Mouse (Mus musculus) heart, embryonic 14.5 days (tissue): ENCODE measurements around the gene Ccdc88c. TPM values are rescaled to one million over a fixed set of nuclear protein-coding genes. Genes with fewer than 3 reads are reported as not detected.
A peak's percentile ranks its signal among the peaks of the same experiment; 100 is the strongest.

Experiments used
- ATAC-seq: fragments of 200-750 bp; cut with Nextera tagmentation; 2 replicates; pipeline ENCODE4 v1.8.0; 2017; ENCODE audit warnings: low read depth, moderate TSS enrichment; ENCODE audit not compliant: insufficient number of reproducible peaks, insufficient read depth, low FRiP score
- H3K27ac ChIP-seq, 2 experiments: fragments of 200-500 bp in 1 of 2; fragments of 300-500 bp in 1 of 2; sonication (generic) in 1 of 2; replicated peaks in 1 of 2; 2 replicates each; pipeline ENCODE4 v1.5.1; 2012 to 2014; ENCODE audit warnings: low read depth in 2 of 2, low read length in 2 of 2, control low read depth in 1 of 2, mild to moderate bottlenecking in 1 of 2, mixed read lengths in 1 of 2; ENCODE audit not compliant: control insufficient read depth in 1 of 2, insufficient read depth in 1 of 2
- H3K27me3 ChIP-seq: fragments of 300-500 bp; sonication (generic); 2 replicates; pipeline ENCODE4 v1.6.1; 2014; ENCODE audit warnings: mild to moderate bottlenecking, low read length, control low read depth; ENCODE audit not compliant: control insufficient read depth, insufficient read depth
- H3K36me3 ChIP-seq: fragments of 300-500 bp; sonication (generic); 2 replicates; pipeline ENCODE4 v1.6.1; 2014; ENCODE audit warnings: mild to moderate bottlenecking, control low read depth, low read length, mixed read lengths; ENCODE audit not compliant: control insufficient read depth, insufficient read depth
- H3K4me1 ChIP-seq, 2 experiments: fragments of 200-500 bp in 1 of 2; fragments of 300-500 bp in 1 of 2; sonication (generic) in 1 of 2; 2 replicates each; pipeline ENCODE4 v1.6.1; 2012 to 2014; ENCODE audit warnings: low read length in 2 of 2, control low read depth in 1 of 2, mixed read lengths in 1 of 2; ENCODE audit not compliant: control insufficient read depth in 2 of 2, insufficient read depth in 2 of 2
- H3K4me2 ChIP-seq: fragments of 300-500 bp; sonication (generic); 2 replicates; pipeline ENCODE4 v1.6.1; 2014; ENCODE audit warnings: mild to moderate bottlenecking, low read length
- H3K4me3 ChIP-seq, 2 experiments: fragments of 200-500 bp in 1 of 2; fragments of 300-500 bp in 1 of 2; sonication (generic) in 1 of 2; 2 replicates each; pipeline ENCODE4 v1.5.1; 2012 to 2014; ENCODE audit warnings: low read length in 2 of 2, mild to moderate bottlenecking in 2 of 2, control low read depth in 1 of 2, low read depth in 1 of 2, moderate library complexity in 1 of 2; ENCODE audit not compliant: control insufficient read depth in 1 of 2, insufficient read depth in 1 of 2
- H3K9ac ChIP-seq: fragments of 300-500 bp; sonication (generic); 2 replicates; pipeline ENCODE4 v1.6.1; 2014; ENCODE audit warnings: mild to moderate bottlenecking, low read length
- H3K9me3 ChIP-seq: fragments of 300-500 bp; sonication (generic); 2 replicates; pipeline ENCODE4 v1.6.1; 2016; ENCODE audit warnings: low read length, control low read depth; ENCODE audit not compliant: control insufficient read depth
- WGBS: fragments of 180-500 bp; shearing (Covaris S2); extraction: QIAGEN DNeasy Blood & Tissue Kit; methylation state at CpG from one replicate; pipeline ENCODE4 v1.1.7; 2014; 5-methylcytosine and 5-hydroxymethylcytosine counted together
- polyA plus RNA-seq: library from polyadenylated mRNA; unstranded; fragments of >200 nt; fragmentation: Nextera tagmentation; extraction: Ambion mirVana; gene quantifications from 2 replicates; pipeline ENCODE4 v1.2.1, GENCODE M21; 2014

Gene Ccdc88c
- polyA plus RNA-seq, 1 experiment from 2014 or later, result 2.7 TPM

DNA sequence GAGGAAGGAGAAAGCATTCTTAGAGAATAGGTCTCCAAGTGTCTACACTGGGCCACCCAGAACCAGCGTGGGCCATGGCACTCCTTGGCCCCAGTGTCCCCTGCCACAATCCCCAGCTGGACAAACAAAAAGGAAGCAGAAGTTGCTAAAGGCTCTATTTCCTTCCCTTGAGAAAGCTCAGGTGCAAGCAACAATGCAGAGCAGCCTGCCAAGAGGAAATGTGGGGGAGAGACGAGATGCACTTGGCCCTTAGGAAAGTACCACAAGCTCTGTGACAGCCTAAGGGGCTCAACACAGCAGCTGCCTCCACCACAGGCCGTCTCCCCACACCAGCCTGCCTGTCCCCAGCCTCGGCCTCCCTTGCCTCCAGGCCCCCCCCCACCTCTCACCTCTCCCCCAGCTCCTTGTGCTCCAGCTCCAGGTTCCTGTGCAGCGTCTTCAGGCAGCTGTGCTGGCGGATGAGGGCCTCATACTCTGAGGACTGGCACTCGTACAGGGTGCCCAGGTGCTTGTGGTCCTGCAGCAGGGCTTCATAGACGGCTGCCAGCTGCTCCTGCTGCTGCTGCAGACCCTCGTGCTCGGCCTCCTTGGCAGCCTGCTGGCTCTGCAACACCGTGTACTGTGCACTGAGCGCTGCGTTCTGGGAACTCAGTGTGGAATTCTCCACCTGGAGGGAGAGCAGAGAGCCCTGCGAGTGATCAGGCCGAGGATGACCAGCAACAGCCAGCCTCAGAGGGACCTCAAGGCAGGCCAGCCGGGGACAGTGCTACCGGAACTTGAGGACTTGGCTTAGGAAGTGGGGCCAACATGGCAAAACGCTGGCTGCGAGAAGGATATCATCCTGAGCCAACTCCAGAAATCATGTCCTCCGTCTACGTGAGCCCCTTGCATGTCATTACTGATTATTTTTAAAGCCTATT, 91.2 kb downstream of the Ccdc88c start:
- peak; percentile 17; the same call in 1 of the 2 replicates for ATAC-seq
- Histone ChIP-seq H3K27ac (peak overlapping the region in 1 of 2 experiments; percentile 62; a peak in 1 of 4 replicates), H3K4me1 (peaks cover 0 to 12% of the 10 kb centered on the region in 2 experiments; a peak in 2 of 4 replicates)

DNA sequence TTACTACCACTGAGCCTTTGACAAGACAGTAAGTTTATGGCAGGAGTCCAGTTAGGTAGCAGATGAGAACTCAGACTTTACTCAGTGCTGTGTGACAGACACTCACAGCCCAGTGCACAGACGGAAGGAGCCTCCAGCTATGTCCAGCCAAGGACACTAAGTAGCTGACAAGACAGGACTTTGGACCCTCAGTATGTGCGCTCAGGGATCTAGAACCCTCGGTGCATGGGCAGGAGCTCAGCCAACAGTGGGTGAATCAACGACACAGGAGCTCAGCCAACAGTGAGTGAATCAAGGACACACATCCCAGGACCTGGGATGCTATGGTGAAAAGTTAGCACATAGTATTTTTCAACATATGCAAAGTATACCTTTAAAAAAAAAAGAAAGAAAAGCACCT, 92.1 kb downstream of the Ccdc88c start:
- Histone ChIP-seq H3K9ac (no peak overlapping the region), H3K4me2 (no peak overlapping the region), H3K9me3 (no peaks in the 10 kb centered on the region), H3K4me1 (peaks cover 0 to 12% of the 10 kb centered on the region in 2 experiments; a peak in 2 of 4 replicates), H3K27me3 (no peaks in the 10 kb centered on the region; the same call in none of the 2 replicates), H3K4me3 (no peak overlapping the region), H3K27ac (no peak overlapping the region), H3K36me3 (no peaks in the 10 kb centered on the region)
- WGBS, result 88% methylated on average over 4 of the region's 4 CpGs
- no peak for ATAC-seq

More for the DNA sequence above, 91.2 kb downstream of the Ccdc88c start:
- Histone ChIP-seq H3K9ac (no peak overlapping the region), H3K27me3 (no peaks in the 10 kb centered on the region; the same call in none of the 2 replicates), H3K9me3 (no peaks in the 10 kb centered on the region), H3K4me2 (no peak overlapping the region), H3K36me3 (no peaks in the 10 kb centered on the region), H3K4me3 (no peak overlapping the region)
- WGBS, result 73% methylated on average over 21 of the region's 21 CpGs

DNA sequence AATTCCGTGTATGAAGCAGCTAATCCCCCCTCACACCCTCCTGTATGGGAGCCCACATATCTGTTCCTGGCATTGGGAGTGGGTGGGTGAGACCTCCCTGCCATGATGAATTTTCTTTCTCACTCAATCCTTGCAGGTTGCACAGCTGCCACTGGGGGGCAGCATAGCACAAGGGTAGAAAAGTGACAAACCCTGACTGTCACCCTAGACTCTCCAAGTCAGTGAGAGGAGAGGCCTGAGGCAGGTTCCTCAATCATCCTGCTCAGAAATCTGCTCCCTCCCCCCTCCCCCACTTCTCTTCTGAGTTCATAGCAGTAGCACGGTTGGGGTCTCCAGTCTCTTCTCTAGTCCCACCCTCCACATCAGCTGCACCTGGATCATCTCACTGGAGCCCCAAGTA, 92.7 kb downstream of the Ccdc88c start:
- Histone ChIP-seq H3K9me3 (no peaks in the 10 kb centered on the region), H3K36me3 (no peaks in the 10 kb centered on the region), H3K9ac (no peak overlapping the region), H3K4me2 (no peak overlapping the region), H3K27me3 (no peaks in the 10 kb centered on the region; the same call in none of the 2 replicates), H3K4me3 (no peak overlapping the region), H3K4me1 (peaks cover 0 to 12% of the 10 kb centered on the region in 2 experiments; a peak in 2 of 4 replicates), H3K27ac (no peak overlapping the region)
- no peak for ATAC-seq
- WGBS, result 25% methylated on average over 2 of the region's 2 CpGs

DNA sequence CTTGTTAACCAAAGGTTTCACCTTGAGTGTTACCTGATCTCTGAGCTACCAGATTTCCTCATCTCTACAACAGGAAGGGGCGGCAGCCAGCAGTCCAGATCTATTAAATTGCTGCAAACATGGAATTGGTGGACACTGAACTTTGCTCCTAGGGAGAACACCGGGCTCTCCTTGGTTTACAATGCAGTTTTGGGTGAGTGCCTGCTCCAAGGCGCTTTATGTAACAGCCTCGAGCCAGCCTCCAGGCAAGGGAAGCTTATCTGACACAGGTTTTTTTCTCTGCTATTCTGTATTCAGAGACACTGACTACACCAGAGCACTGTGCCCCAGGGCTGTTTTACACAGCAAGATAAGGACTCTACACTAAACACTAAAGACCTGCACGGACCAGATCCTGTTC, 94.1 kb downstream of the Ccdc88c start:
- no peak overlapping the region for H3K4me2 ChIP-seq
- peaks cover 0 to 10% of the 10 kb centered on the region in 2 experiments; a peak in 2 of 4 replicates for H3K4me1 ChIP-seq
- no peaks in the 10 kb centered on the region for H3K36me3 ChIP-seq
- H3K27me3 ChIP-seq, result no peaks in the 10 kb centered on the region; the same call in none of the 2 replicates
- H3K9me3 ChIP-seq, result no peaks in the 10 kb centered on the region
- H3K9ac ChIP-seq, result no peak overlapping the region
- H3K4me3 ChIP-seq, result no peak overlapping the region
- 55% methylated on average over 5 of the region's 5 CpGs for WGBS
- H3K27ac ChIP-seq, result no peak overlapping the region
- no peak for ATAC-seq

DNA sequence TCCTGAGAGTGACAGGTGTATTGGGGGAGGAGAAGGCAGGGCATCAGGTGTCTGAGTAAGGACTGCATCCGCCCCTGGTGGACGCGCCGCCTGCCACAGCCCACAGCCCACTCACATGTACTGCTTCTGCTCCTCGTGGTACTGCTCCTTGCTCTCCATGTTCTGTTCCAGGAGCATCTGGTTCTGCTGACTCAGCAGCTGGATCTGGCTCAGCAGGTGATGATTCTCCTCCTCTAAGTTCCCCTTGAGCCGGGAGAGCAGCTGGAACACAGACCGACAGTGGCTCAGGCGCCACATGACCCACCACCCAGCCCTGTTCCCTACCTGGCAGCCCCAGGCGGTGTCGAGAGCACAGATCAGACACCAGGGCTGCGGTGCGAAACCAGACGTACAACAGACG, 97.2 kb downstream of the Ccdc88c start:
- 91% methylated on average over 14 of the region's 14 CpGs for WGBS

GRCm38 (mm10) chr12:100928286-100928685, 100.6 kb downstream of the Ccdc88c start:
- Histone ChIP-seq H3K27me3 (no peaks in the 10 kb centered on the region), H3K36me3 (0 out of 2 replicates have a peak, but pooled peaks cover 3% of the 10 kb centered on the region), H3K4me1 (no peaks in the 10 kb centered on the region), H3K4me3 (no peak overlapping the region), H3K9ac (no peak overlapping the region), H3K27ac (no peak overlapping the region), H3K4me2 (no peak overlapping the region), H3K9me3 (no peaks in the 10 kb centered on the region)
- WGBS, result 88% methylated on average over 9 of the region's 9 CpGs
- no peak for ATAC-seq

More for the DNA sequence above, 97.2 kb downstream of the Ccdc88c start:
- H3K4me1 ChIP-seq, result peaks cover 0 to 6% of the 10 kb centered on the region in 2 experiments; a peak in 1 of 4 replicates
- no peak overlapping the region for H3K9ac ChIP-seq
- H3K4me2 ChIP-seq, result no peak overlapping the region
- 0 out of 2 replicates have a peak, but pooled peaks cover 3% of the 10 kb centered on the region for H3K36me3 ChIP-seq
- no peak overlapping the region for H3K27ac ChIP-seq
- H3K4me3 ChIP-seq, result no peak overlapping the region
- no peaks in the 10 kb centered on the region for H3K27me3 ChIP-seq
- ATAC-seq, result no peak
- H3K9me3 ChIP-seq, result no peaks in the 10 kb centered on the region

- Histone ChIP-seq H3K4me1 (no peaks in the 10 kb centered on the region), H3K27ac (no peak overlapping the region), H3K36me3 (0 out of 2 replicates have a peak, but pooled peaks cover 3% of the 10 kb centered on the region), H3K27me3 (no peaks in the 10 kb centered on the region), H3K9ac (no peak overlapping the region), H3K4me3 (no peak overlapping the region), H3K4me2 (no peak overlapping the region), H3K9me3 (no peaks in the 10 kb centered on the region)
- 63% methylated on average over 14 of the region's 14 CpGs for WGBS
- ATAC-seq, result no peak
Observed at GRCm38 (mm10) chr12:100925644-100926619, 102.9 kb downstream of the Ccdc88c start.
